Mouse (Mus musculus): ENCODE data around the gene Pitpna.

- TF ChIP-seq POLR2A (IDR thresholded peaks at IDR 0.05; ENCODE audit: borderline replicate concordance, control insufficient read depth, low read depth, low read length) (no peak), CTCF (IDR thresholded peaks at IDR 0.05; ENCODE audit: control insufficient read depth, insufficient read depth, low read length) (no peak)
Measured at GRCm38 (mm10) chr11:75572301-75572791, 15.6 kb upstream of the Pitpna start.

Measured in bone marrow, adult 2 months (tissue).